Mouse (Mus musculus): ENCODE measurements around the gene Cacna1h.
A peak's percentile ranks its signal among the peaks of the same experiment; 100 is the strongest.

The Cacna1h gene

DNA sequence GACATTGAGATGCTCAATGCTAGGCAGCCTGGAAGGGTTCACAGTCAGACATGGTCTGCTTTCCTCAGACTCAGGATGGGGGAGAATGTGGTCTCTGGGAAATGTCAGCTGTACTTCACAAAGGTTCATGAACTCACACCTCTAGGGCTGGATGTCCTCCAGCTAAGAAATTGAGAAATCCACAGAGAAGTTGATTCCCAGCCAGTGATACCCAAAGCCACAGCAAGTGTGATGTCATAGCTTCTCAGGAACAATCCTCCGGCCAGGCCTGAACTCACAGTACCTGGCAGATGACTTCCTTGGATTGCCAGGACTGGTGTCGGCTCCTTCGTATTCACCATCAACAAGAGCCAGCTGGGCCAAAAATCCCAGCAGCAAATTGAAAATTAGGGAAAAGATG, 12.3 kb upstream of the Cacna1h start:
- DNase-seq (ENCODE audit: low read depth, low spot score) = no peak

DNA sequence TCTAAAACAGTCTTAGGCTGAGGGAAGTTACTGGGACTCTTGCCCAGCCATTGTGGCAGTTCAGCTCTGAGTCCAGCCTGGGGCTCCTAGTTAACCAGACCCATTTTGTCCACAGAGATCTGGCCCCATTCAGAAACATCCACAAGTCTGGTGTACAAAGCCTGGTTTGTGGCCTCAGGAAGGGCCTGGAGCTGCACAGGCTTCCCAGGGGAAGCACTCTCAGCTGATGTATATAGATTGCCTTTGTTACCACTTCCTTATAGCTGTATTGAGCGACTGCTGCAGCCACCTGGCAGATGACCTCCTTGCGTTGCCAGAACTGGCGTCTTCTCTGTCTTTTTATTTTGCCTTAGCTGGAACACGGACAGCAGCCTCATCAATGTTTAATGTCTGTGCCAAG, 11.5 kb upstream of the Cacna1h start:
- DNase-seq (ENCODE audit: low read depth, low spot score) = no peak

DNA sequence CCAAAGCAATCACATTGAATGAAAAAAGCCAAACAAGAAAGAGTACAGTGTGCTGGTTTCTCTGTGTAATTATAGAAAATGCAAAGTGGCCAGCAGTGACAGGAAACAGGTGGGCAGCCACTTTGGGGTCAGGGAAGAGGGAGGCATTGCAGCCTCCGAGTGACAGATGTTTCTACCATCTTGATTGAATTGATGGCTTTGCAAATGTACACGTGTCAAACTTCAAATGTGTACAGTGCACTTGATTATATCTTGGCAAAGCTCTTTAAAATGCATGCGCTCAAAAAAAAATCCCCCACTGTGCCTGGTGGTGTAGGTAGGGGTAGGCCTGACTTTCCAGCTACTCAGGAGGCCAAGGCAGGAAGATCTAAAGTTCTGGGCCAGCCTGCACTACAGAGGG, 9.3 kb upstream of the Cacna1h start:
- DNase-seq (ENCODE audit: low read depth, low spot score) = no peak

DNA sequence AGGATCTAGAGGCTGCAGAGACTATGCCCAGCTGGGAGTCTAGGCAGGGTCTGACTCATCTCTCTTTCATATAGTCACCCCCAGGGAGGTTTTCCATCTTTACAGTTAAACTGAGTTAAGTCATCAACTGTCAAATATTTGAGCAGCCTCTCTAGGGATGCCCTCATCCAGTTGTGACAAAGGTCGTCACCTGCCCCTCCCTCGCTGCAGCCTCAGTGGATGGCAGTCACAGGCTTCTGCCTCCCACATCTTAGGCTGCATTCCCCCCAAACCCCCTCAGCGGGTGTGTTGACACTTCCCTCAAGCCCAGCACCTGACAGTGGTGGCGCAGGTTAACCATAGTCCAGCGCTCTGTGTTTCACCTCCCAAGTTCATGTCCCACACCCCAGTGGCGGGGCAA, 7.8 kb upstream of the Cacna1h start:
- DNase-seq (ENCODE audit: low read depth, low spot score) = no peak

DNA sequence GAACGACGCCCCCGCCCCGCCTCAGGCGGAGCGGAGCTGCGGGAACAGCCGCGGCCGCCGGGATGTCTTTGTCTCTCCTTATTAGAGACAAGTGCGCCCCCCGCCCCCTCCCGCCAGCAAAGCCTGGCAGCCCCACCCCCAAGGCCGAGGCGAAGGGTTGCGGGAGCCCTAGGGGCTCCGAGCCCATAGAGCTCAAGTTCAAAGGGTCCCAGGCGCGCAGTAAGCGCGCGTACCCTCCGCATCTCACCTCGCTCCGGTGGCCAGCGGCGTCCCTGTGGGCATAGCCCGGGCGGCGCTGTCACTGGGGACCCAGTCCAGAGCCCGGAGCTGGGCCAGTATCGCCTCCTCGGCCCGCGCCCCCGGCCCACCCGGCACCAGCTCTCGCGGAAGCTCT, 363 bp downstream of the Cacna1h start:
- no peak for DNase-seq (ENCODE audit: low read depth, low spot score)

DNA sequence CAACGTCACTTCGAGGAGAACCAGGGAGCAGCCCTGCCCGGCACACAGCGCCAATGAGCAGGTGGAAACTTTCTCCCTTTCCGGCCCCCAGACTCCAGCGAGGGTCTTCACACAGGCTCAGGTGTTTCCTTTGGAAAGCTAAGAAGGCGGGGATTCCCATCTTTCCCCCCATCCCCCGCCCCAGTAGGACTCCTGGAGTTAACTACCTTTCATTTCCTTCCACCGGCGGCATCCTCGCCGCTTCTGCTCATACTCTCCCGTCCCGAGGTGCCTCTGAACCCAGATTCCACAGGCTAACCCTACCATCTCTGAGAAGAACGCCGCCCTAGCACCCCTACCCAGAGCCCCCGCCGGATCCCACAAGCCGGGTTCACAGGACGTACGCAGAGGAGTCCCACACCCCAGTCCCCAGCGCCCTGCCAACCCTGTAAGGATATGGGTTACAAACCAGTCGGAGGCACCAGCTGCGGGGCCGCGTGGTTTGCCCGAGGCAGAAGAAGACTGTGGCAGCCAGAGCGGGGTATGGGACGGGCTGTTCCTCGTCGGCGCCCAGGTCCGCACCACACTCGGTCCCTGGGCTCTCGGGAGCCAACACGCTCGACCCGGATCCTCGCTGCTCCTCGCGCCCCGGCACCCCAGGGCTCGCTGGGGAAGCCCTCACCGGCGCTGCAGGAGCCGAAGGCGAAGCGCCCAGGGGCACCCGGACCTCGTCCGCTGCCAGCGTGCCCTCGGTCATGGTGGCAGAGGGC, 976 bp downstream of the Cacna1h start:
- peak; percentile 1 for DNase-seq (ENCODE audit: low read depth, low spot score)

DNA sequence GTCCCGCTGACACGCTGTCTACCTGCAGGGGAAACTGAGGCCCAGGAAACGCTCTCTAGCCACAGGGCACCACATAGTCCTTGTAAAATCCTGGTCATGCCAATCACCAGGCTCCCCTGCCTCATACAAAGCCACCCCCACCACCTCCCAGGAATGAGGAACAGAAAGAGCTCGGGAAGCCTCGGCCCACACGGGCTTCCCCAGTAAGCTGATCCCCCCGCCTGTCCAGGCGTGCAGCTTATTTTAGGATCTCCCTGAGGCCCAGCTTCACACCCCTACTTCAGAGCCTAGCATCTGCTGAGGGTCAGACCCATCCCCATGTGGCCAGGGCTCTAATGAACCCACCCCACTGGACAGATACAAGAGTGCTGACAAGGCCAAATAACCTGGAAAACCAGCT, 3.0 kb downstream of the Cacna1h start:
- no peak for DNase-seq (ENCODE audit: low read depth, low spot score)

DNA sequence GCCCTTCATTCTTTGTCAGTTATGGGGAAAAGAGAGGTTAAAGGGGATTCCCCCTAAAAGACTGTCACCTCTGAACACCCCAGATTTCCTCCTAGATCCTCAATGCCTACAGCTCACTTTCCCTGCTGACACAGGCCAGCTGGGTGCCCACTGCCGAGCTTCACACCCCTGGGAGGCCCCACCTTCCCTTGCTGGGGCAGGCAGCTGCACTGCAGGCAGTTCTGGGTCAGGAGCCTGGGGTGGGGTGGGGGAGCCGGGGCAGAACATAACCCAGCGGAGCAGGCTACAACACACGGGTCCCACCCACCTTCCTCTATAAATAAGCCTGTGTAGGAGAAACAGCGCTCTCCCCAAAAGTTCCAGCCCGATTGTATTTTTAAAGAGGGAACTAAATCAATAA, 3.7 kb downstream of the Cacna1h start:
- no peak for DNase-seq (ENCODE audit: low read depth, low spot score)

DNA sequence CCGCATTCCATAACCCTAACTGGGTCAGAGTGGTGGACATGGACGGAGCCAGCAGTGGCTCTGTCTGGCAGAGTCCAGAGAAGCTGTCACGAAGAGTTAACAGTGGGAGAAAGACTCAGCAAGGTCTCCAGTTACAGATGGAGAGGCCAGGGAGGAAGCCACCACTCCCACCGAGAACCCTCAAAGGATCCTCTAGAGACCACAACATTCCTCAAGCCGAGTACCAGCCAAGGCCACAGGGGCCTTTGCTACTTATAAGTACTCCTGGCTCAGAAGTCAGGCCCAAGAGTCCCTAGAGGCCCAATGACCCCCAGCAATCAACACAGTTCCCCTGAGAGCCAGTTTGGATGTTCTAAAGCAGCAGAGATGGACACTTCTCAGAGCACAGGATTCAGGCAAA, 4.3 kb downstream of the Cacna1h start:
- no peak for DNase-seq (ENCODE audit: low read depth, low spot score)

DNA sequence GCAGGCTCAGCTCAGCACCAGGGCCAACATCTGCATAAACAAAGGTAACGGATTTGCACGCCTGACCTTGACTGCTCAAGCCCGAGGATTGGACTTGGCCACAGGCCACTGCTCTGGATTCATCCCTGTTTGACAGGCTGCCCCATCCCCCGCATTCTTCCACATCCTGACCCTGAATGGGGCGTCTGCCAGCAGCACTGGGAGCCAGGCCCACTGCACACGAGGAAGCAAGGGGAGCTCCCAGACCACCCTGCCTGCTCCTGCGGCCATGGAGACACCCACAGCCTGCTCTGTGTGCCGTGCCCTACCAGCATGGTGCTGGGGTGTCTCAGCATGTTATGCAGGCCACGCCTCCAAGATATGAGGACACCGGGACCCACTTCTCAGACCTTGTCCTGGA, 6.1 kb downstream of the Cacna1h start:
- no peak for DNase-seq (ENCODE audit: low read depth, low spot score)

DNA sequence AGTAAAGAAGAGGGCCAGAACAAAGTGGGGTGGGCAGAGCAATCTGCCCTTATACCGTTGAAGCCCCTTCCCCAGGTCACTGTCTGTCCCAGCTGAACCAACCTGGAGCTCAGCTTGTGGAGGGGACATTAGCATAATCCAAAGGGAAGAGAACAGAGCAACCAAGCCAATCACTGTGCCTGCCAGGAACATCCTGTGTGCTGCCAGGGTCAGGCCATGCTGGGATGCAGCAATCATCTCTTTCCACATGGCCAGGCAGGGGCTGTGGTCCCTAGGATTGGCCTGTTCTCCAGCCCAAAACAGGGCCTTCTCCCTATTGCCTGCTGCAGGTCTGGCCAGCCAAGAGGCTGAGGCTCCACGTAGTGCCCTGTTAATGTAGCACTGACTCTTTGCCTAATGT, 7.6 kb downstream of the Cacna1h start:
- DNase-seq (ENCODE audit: low read depth, low spot score) = no peak

DNA sequence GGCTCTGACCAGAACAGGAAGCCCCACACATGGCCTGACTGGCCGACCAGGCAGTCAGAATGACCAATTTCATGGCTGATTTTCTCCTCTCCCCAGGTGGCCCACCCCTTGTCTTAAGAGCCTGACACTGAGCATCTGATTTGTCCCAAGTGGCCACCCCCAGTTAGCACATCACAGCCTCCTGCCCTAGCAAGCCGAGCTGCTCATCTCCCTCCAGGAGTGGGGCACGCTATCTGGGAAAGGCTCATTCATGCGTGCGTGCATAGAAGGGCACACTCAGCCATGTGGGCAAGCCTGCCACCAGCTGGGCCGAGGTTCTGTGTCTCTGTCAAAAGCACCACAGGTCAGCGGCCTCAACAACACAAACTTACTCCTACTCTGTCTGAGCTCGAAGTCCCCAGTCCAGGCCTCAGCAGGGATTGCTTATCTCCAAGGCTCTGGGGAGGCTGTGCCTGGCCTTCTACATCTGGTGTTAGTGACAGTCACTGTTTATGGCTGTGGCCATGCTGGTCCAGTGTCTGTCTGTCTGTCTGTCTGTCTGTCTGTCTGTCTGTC, 9.0 kb downstream of the Cacna1h start:
- no peak for DNase-seq (ENCODE audit: low read depth, low spot score)

DNA sequence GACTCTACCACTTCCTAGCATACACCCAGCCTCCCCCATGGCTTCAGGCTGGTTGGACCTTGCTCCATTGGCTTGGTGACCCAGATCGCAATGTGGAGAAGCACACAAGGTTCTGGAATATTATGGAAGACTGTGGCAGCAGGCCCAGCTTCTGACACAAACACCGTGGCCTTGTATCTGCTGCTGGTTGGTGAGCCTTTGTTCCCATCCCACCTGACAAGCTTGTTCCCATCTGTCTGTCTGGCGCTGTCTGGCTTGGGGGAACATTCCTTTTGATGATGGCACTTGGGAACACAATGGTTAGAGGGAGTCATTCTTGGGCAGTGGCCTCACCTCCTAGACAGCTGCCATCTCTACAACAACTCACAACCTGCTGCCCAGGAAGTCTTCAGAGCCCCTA, 12.6 kb downstream of the Cacna1h start:
- no peak for DNase-seq (ENCODE audit: low read depth, low spot score)

DNA sequence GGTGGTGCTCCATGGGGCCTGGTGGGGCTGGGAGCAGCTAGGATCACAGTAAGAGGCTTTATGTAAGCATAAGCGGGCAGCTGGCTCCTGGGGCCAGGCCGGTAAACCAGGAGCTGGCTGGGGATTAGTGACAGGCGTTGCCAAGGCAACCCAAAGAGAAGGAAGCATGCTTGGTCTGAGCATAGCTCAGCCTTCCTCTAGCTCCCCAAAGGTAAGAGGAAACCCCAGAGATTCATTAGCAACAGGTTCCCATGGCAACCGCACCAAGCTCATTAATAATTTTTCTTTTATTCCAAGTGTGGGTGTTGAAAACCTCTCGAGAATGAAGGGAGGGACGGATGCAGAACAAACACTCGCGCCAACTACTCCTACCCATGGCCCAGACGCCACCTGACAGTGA, 14.7 kb downstream of the Cacna1h start:
- no peak for DNase-seq (ENCODE audit: low read depth, low spot score)

DNA sequence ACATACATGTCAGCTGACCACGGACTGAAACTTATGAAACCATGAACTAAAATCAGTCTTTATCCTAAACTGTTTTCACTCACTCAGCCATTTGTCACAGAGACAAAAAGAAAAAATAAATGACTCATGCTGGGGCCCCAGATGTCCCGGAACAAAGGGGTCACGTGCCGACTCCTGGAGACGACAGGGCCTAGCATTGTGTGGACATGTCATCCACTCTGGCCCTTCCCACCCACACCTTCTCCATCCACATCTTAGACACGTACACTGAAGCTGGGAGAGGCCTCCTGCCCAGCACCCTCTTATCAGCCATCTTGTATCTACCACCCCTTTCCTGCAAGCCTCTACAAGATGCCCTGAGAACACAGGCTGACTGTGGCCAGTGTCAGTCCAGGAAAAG, 15.6 kb downstream of the Cacna1h start:
- no peak for DNase-seq (ENCODE audit: low read depth, low spot score)

DNA sequence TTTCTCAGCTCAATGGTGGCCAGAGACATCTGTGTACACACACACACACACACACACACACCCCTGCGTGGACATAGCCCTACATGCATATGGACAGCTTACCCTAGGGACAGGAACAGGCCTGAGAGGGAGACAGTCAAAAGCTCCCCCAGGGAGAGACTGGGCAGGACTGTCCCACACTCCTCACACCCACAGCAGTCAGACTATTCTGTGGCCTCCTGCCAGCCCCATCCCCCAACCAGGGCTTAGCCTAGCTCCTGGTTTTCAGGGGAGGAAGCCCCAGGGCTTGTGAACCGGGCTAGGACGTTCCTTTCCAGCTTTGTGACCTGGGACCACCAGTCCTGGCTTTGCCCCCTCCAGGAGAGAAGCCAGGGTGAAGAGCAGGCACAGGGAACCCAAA, 17.4 kb downstream of the Cacna1h start:
- no peak for DNase-seq (ENCODE audit: low read depth, low spot score)

DNA sequence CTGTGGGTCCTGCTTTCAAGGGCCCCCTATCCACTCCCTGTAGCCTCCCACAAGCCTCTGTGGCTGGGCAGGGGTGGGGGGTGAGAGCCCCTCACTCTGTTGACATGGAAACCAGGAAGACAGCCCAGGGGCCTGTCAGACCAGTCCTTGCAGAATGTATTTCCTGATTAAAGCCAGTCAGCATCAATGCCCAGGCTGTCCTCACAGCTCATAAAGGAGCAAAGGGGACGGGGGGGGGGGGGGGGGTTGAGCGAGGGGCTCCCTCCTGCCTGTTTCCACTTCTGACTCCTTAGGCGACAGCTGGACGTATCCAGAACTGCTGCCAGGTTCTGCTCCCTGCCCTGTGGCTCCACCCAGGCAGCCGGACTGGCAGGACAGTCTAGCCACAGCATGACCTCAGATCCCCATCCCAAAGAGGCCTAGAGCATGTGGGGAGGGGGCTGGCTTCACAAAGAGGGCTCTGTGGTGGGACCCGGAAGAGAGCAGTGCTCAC, 18.1 kb downstream of the Cacna1h start:
- DNase-seq (ENCODE audit: low read depth, low spot score) = no peak

DNA sequence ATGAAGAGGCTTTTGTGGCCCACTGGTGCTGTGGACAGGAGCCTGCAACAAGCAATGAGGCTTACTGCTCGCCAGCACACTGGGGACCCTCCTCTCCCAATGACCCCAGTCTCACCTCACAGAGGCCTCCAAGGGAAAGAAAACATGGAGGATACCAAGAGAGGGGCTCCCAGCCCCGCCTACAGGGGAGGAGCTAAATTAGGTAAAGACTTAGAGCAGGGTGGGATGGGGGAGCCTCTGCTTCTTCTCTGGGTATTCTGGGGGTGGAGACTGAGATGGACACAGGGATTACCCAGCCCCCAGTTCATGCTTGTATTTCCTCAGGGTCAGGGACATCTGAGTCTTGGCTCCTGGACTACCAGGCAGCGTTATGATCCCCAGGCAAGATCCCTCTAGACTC, 18.7 kb downstream of the Cacna1h start:
- no peak for DNase-seq (ENCODE audit: low read depth, low spot score)

DNA sequence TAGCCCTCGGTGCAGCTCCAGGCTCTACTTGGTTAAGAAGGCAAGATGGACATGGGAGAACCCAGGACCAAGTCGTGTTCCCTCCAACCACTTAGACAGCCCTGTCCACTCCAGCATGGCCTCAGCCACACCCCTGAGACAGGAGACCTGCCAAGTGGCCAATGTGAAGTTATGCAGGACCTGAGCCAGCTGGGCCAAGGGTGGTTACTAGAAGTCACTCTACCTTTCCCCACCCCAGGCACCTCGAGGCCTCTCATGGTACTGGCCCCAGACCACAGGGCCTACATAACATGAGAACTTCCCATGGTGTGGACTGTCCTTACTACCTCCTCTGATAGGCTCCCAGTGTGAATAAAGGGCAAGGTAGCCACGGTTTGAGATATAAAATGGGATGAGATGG, 19.4 kb downstream of the Cacna1h start:
- no peak for DNase-seq (ENCODE audit: low read depth, low spot score)

DNA sequence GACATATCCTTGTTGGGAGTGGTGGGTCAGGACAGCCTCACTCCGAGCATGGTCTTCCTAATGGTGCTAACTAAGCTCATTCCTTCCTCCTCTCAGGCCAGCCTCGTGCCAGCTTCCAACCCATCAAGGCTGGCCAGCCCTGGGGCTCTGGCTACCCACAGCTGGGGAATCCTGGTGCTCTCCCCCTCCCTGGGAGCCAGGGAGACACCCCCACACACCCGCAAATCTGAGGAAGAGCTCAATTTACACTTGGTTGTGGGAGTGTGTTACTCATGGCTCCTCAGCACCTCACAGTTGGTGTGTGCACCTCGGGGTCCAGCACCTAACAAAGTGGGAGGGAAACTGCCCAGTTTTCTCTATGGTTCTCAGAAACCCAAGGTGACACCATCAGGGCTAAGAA, 22.3 kb downstream of the Cacna1h start:
- DNase-seq (ENCODE audit: low read depth, low spot score) = no peak

DNA sequence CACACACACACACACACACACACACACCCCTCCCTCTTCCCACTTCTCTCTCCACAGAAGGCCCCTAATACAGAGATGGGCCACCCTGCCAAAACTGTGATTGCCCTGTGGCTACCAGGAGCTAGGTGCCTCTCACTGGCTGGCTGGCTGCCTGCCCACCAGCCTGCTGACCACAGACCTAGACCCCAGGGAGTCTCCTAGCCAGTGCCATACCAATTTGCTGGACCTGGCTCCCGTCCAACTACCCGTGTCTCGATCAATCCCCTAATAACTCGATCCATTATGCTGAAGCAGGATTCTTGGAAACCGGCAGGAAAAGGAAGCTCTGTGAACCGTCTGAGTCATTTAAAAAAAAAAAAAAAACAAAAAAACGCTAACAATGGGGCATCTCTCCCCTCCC, 22.8 kb downstream of the Cacna1h start:
- no peak for DNase-seq (ENCODE audit: low read depth, low spot score)

DNA sequence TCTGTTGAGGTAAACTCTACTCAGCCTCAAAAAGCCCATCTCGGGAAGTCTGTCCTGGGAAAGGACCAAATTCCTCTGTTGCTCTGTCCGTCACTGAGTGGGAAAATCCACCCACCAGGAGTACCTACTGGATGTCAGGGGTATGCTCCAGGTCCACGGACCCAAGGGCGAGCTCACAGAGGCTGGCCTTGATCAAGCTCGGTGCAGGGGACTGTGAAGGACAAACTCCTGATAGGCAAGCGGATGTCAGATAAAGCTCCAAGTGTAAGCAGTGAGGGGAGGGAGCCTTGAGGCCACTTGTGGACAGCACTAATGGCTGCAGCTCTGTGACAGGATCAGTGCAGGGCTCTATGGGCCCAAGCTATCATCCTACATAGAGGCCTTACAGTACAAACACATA, 23.4 kb downstream of the Cacna1h start:
- no peak for DNase-seq (ENCODE audit: low read depth, low spot score)

DNA sequence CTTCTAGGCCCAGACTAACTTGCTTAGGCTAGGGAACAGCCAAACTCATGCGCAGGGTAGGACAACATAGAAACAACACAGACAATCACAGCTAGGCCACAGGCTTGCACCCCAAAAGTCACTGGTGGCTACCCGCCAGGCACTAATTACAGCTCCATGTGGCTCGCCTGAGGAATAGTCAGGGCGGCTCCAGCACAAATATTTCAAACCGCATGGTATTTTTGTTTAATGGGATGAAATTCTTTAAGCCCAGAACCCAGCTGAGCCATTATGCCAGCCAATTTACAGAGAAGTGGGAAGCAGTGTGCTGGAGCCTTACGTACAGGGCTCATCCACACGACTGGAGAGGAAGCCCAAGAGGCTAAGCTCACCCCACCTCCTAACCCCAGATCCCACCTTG, 24.0 kb downstream of the Cacna1h start:
- no peak for DNase-seq (ENCODE audit: low read depth, low spot score)

Measured in CD4-positive, CD25-positive, alpha-beta regulatory T cell, adult 2 months (primary cell).